Mouse (Mus musculus): ENCODE measurements around the gene Surf6.

DNA sequence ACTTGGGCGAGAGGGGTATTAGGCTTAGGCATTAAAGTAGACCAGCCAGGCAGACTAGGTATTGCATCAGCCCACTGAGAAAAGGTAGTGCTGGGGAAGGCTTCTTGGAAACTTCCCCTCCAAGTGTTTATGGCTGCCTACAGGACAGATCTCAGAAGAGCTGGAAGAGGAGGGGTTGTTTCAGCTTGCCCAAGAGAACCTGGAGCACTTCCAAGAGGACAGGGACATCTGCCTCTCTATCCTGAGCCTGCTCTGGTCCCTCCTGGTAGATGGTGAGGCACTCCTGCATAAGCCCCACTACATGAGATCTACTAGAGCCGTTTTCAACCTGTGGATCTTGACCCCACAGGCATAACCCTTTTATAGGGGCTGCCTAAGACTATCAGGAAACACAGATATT lies 47.7 kb upstream of the Surf6 start:
- TF ChIP-seq CTCF (IDR thresholded peaks at IDR 0.05; ENCODE audit: extremely low read depth, insufficient read depth, insufficient read length, insufficient replicate concordance) = no peak
- TF ChIP-seq POLR2A (IDR thresholded peaks at IDR 0.05; ENCODE audit: low read depth, low read length) = no peak
